Mouse (Mus musculus) CH12.LX (cell line): ENCODE data around the gene Kctd3.

Source experiments
- CHD1 ChIP-seq: IDR thresholded peaks from 2 replicates; pipeline ENCODE4 v1.6.1; 2012; ENCODE audit warnings: low read depth, low read length, improper control_type of control experiment, inconsistent platforms
- CHD2 ChIP-seq: IDR thresholded peaks from 2 replicates; pipeline ENCODE4 v1.6.1; 2011; ENCODE audit warnings: low read length, improper control_type of control experiment
- CTCF ChIP-seq, 2 experiments: IDR thresholded peaks in 1 of 2; conservative IDR thresholded peaks in 1 of 2; 2 replicates each; pipeline ENCODE4 v1.5.1; 2011 to 2012; ENCODE audit warnings: low read depth in 2 of 2, low read length in 2 of 2, improper control_type of control experiment in 1 of 2, inconsistent platforms in 1 of 2, mild to moderate bottlenecking in 1 of 2, moderate library complexity in 1 of 2
- E2F4 ChIP-seq: IDR thresholded peaks from 2 replicates; pipeline ENCODE4 v1.6.1; 2011; ENCODE audit warnings: low read depth, low read length, improper control_type of control experiment; ENCODE audit not compliant: insufficient replicate concordance
- EP300 ChIP-seq: IDR thresholded peaks from 2 replicates; pipeline ENCODE4 v1.6.1; 2011; ENCODE audit warnings: low read length, improper control_type of control experiment
- JUND ChIP-seq: conservative IDR thresholded peaks from 2 replicates; pipeline ENCODE4 v1.6.1; 2011; ENCODE audit warnings: low read depth, low read length, improper control_type of control experiment
- MAFK ChIP-seq: IDR thresholded peaks from 2 replicates; pipeline ENCODE4 v1.6.1; 2011; ENCODE audit warnings: low read length, improper control_type of control experiment; ENCODE audit not compliant: insufficient replicate concordance
- MXI1 ChIP-seq: IDR thresholded peaks from 2 replicates; pipeline ENCODE4 v1.6.1; 2011; ENCODE audit warnings: mild to moderate bottlenecking, low read depth, low read length, improper control_type of control experiment
- NELFE ChIP-seq: IDR thresholded peaks from 2 replicates; pipeline ENCODE4 v1.6.1; 2011; ENCODE audit warnings: low read depth, low read length, improper control_type of control experiment
- POLR2A ChIP-seq: IDR thresholded peaks from 2 replicates; pipeline ENCODE4 v1.6.1; 2011; ENCODE audit warnings: low read depth, mild to moderate bottlenecking, improper control_type of control experiment, low read length
- RCOR1 ChIP-seq: conservative IDR thresholded peaks from 2 replicates; pipeline ENCODE4 v1.6.1; 2012; ENCODE audit warnings: low read depth, mild to moderate bottlenecking, inconsistent platforms, low read length, improper control_type of control experiment
- TCF12 ChIP-seq: IDR thresholded peaks from 2 replicates; pipeline ENCODE4 v1.6.1; 2014; ENCODE audit warnings: low read depth, mild to moderate bottlenecking, inconsistent platforms, low read length, improper control_type of control experiment
- USF2 ChIP-seq: conservative IDR thresholded peaks from 2 replicates; pipeline ENCODE4 v1.6.1; 2011; ENCODE audit warnings: low read depth, low read length, improper control_type of control experiment
- ZMIZ1 ChIP-seq: IDR thresholded peaks from 2 replicates; pipeline ENCODE4 v1.6.1; 2012; ENCODE audit warnings: low read depth, mild to moderate bottlenecking, inconsistent platforms, low read length, improper control_type of control experiment

DNA sequence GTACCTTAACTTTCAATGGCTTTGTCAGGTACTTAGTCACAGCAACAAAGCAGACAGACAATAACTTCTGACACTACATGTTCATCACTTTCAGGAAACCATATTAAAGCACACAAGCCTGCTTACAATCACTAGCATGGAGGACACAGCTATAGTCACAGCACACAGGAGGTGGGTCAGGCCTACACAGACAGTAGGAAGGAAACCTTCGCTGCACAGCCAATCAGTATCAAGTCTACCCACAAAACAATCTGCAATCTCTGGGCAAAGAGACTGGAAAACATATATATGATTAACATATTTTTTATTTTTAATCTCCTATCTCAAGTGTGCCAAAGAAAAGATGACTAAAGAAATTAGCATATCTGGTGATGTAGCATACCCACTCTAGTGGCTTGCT lies 2.9 kb downstream of the Kctd3 start:
- TF ChIP-seq CHD1: no peak
- TF ChIP-seq EP300: no peak
- TF ChIP-seq E2F4: no peak
- no peak for TF ChIP-seq CTCF (conservative IDR thresholded peaks at IDR 0.05 in 1 of 2, IDR thresholded peaks at IDR 0.05 in 1 of 2; ENCODE audit: low read depth in 2 of 2, low read length in 2 of 2)
- TF ChIP-seq POLR2A: no peak
- TF ChIP-seq RCOR1: no peak
- TF ChIP-seq CHD2: no peak
- no peak for TF ChIP-seq MXI1
- TF ChIP-seq MAFK: no peak
- no peak for TF ChIP-seq JUND
- TF ChIP-seq USF2: no peak
- no peak for TF ChIP-seq ZMIZ1
- TF ChIP-seq NELFE: no peak
- no peak for TF ChIP-seq TCF12
